Mouse (Mus musculus) midbrain, embryonic 11.5 days (tissue): ENCODE results near the gene Gm21974. TPM values are rescaled to one million over a fixed set of nuclear protein-coding genes. Genes with fewer than 3 reads are reported as not detected.

Experiments
- ATAC-seq: fragments of 200-750 bp; cut with Nextera tagmentation; 2 replicates; pipeline ENCODE4 v1.8.0; 2017; ENCODE audit warnings: moderate TSS enrichment, moderate library complexity; ENCODE audit not compliant: low FRiP score
- DNase-seq: peaks from one replicate; pipeline ENCODE4 v3.0.0; 2015; ENCODE audit warnings: low spot score; ENCODE audit errors: missing footprints
- H3K27ac ChIP-seq: fragments of 300-500 bp; sonication (generic); 2 replicates; pipeline ENCODE4 v1.5.1; 2014; ENCODE audit warnings: low read depth, low read length
- H3K27me3 ChIP-seq: fragments of 300-500 bp; sonication (generic); 2 replicates; pipeline ENCODE4 v1.6.1; 2014; ENCODE audit warnings: mild to moderate bottlenecking, low read length, moderate library complexity, mixed read lengths; ENCODE audit not compliant: control insufficient read depth, insufficient read depth
- H3K36me3 ChIP-seq: fragments of 300-500 bp; sonication (generic); 2 replicates; pipeline ENCODE4 v1.6.1; 2014; ENCODE audit warnings: mild to moderate bottlenecking, low read length, moderate library complexity, mixed read lengths; ENCODE audit not compliant: control insufficient read depth, insufficient read depth
- H3K4me1 ChIP-seq: fragments of 300-500 bp; sonication (generic); 2 replicates; pipeline ENCODE4 v1.6.1; 2014; ENCODE audit warnings: low read length; ENCODE audit not compliant: control insufficient read depth, insufficient read depth
- H3K4me2 ChIP-seq: fragments of 300-500 bp; sonication (generic); 2 replicates; pipeline ENCODE4 v1.6.1; 2014; ENCODE audit warnings: mild to moderate bottlenecking, moderate library complexity
- H3K4me3 ChIP-seq: fragments of 300-500 bp; sonication (generic); 2 replicates; pipeline ENCODE4 v1.5.1; 2014; ENCODE audit warnings: low read depth, low read length
- H3K9ac ChIP-seq: fragments of 300-500 bp; sonication (generic); 2 replicates; pipeline ENCODE4 v1.6.1; 2014; ENCODE audit warnings: low read length
- H3K9me3 ChIP-seq: fragments of 300-500 bp; sonication (generic); 2 replicates; pipeline ENCODE4 v1.6.1; 2016; ENCODE audit warnings: low read length; ENCODE audit not compliant: control insufficient read depth
- WGBS: fragments of 180-500 bp; shearing (Covaris S2); extraction: QIAGEN DNeasy Blood & Tissue Kit; methylation state at CpG from one replicate; pipeline ENCODE4 v1.1.7; 2014; 5-methylcytosine and 5-hydroxymethylcytosine counted together
- polyA plus RNA-seq: library from polyadenylated mRNA; unstranded; fragments of >200 nt; fragmentation: Nextera tagmentation; extraction: Ambion mirVana; gene quantifications from 2 replicates; pipeline ENCODE4 v1.2.1, GENCODE M21; 2014

Gm21974 gene
- polyA plus RNA-seq, 1 experiment from 2014 or later: not detected

GRCm38 (mm10) chr7:127890798-127891197, 4.5 kb downstream of the Gm21974 start, which contains the start of gene Prss53:
Prss53 (minus strand) TSS chr7:127890970.
- DNase-seq: no peak
- Histone ChIP-seq H3K36me3 (peaks cover 16% of the 10 kb centered on the region; the same call in 1 of the 2 replicates), H3K4me1 (peaks cover 7% of the 10 kb centered on the region), H3K9me3 (no peaks in the 10 kb centered on the region), H3K27me3 (no peaks in the 10 kb centered on the region), H3K9ac (no peak within 1 kb of the TSS), H3K27ac (no peak within 1 kb of the TSS), H3K4me2 (no peak within 1 kb of the TSS), H3K4me3 (no peak within 1 kb of the TSS)
- ATAC-seq: no peak
- WGBS: 40% methylated on average over 4 of the region's 4 CpGs

DNA sequence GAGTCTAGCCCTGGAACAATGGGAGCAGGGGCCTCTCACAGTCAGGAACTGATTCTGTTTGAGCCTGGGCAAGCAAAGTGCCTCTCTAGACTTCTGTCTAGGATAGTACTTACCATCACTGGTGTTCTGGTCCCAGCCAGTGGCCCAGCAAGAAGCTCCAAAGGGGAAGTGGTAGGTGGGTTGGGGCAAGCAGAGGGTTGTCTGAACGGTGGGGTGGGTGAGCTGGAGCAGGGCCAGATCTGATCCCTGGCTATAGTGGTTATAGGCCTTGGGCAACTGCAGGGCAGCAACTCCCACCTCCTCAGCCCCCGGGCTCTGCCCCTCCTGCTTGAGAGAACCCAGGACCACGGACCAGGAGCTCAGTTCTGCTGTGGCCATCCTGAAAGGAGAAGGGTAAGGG, 6.4 kb downstream of the Gm21974 start:
- H3K9ac ChIP-seq: no peak overlapping the region
- H3K4me1 ChIP-seq: peaks cover 1% of the 10 kb centered on the region
- DNase-seq (no peak), ATAC-seq (no peak)
- no peaks in the 10 kb centered on the region for H3K27me3 ChIP-seq
- H3K36me3 ChIP-seq: peaks cover 26% of the 10 kb centered on the region
- WGBS: 73% methylated on average over 3 of the region's 3 CpGs
- H3K9me3 ChIP-seq: no peaks in the 10 kb centered on the region
- H3K4me3 ChIP-seq: no peak overlapping the region
- no peak overlapping the region for H3K4me2 ChIP-seq
- no peak overlapping the region for H3K27ac ChIP-seq

DNA sequence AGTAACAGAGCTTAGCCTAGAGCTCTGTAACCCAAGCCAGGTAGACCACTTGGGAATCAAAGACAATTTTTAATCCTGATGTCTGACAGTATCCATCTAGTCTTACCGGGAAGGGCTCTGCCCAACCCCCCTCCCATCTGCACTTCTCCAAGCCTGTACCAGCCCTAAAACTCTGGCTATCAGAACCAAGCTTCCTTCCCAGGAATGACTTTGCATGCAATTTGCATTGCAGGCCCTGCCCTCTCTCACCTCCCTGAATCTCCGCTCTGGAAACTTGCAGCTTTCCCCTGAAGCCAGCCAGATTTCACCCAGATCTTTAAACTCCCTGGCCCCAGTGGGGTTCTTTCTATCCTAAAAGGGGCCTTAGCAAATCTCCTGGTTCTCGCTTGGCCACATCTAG, 7.5 kb downstream of the Gm21974 start:
- no peak for DNase-seq
- Histone ChIP-seq H3K9me3 (no peaks in the 10 kb centered on the region), H3K4me1 (peaks cover 4% of the 10 kb centered on the region), H3K36me3 (peaks cover 33% of the 10 kb centered on the region), H3K27ac (no peak overlapping the region), H3K4me2 (no peak overlapping the region), H3K4me3 (no peak overlapping the region), H3K27me3 (no peaks in the 10 kb centered on the region), H3K9ac (no peak overlapping the region)
- WGBS: 83% methylated on average over 3 of the region's 3 CpGs
- ATAC-seq: no peak

GRCm38 (mm10) chr7:127887191-127887590, 8.1 kb downstream of the Gm21974 start:
- DNase-seq (no peak), ATAC-seq (no peak)
- Histone ChIP-seq H3K4me2 (no peak overlapping the region), H3K4me3 (no peak overlapping the region), H3K9ac (no peak overlapping the region), H3K27me3 (no peaks in the 10 kb centered on the region), H3K9me3 (no peaks in the 10 kb centered on the region), H3K4me1 (peaks cover 4% of the 10 kb centered on the region), H3K27ac (no peak overlapping the region), H3K36me3 (peaks cover 38% of the 10 kb centered on the region)
- 85% methylated on average over 8 of the region's 8 CpGs for WGBS

- Histone ChIP-seq H3K27me3 (no peaks in the 10 kb centered on the region), H3K4me3 (no peak overlapping the region), H3K36me3 (peaks cover 44% of the 10 kb centered on the region), H3K9ac (no peak overlapping the region), H3K27ac (no peak overlapping the region), H3K9me3 (no peaks in the 10 kb centered on the region), H3K4me1 (peaks cover 4% of the 10 kb centered on the region), H3K4me2 (no peak overlapping the region)
- ATAC-seq (no peak), DNase-seq (no peak)
- WGBS: 92% methylated on average over 6 of the region's 6 CpGs
Measured at GRCm38 (mm10) chr7:127886551-127886950, 8.7 kb downstream of the Gm21974 start.

- Histone ChIP-seq H3K27me3 (no peaks in the 10 kb centered on the region), H3K9me3 (no peaks in the 10 kb centered on the region), H3K9ac (no peak overlapping the region), H3K36me3 (peaks cover 50% of the 10 kb centered on the region), H3K4me3 (no peak overlapping the region), H3K4me1 (peaks cover 4% of the 10 kb centered on the region), H3K27ac (no peak overlapping the region), H3K4me2 (no peak overlapping the region)
- DNase-seq (no peak), ATAC-seq (no peak)
- WGBS: 79% methylated on average over 6 of the region's 6 CpGs
Measured at GRCm38 (mm10) chr7:127885951-127886350, 9.3 kb downstream of the Gm21974 start.

- Histone ChIP-seq H3K36me3 (peaks cover 52% of the 10 kb centered on the region), H3K4me2 (no peak overlapping the region), H3K9me3 (no peaks in the 10 kb centered on the region), H3K9ac (no peak overlapping the region), H3K27ac (no peak overlapping the region), H3K27me3 (no peaks in the 10 kb centered on the region), H3K4me1 (peaks cover 11% of the 10 kb centered on the region), H3K4me3 (no peak overlapping the region)
- 91% methylated on average over 12 of the region's 12 CpGs for WGBS
- ATAC-seq (no peak), DNase-seq (no peak)
Measured at GRCm38 (mm10) chr7:127880431-127880830, 14.8 kb downstream of the Gm21974 start.

DNA sequence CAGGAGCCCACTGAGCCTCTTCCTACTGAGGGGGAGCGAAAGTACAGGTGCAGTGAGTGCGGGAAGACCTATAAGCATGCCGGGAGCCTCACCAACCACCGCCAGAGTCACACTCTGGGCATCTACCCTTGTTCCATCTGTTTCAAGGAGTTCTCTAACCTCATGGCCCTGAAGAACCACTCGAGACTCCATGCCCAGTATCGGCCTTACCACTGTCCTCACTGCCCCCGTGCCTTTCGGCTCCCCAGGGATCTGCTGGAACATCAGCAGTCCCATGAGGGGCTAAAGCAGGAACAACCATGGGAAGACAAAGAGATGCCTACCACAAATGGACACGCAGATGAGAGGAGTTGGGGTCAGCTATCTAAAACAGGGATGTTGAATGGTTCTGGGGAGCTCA, 16.0 kb downstream of the Gm21974 start:
- Histone ChIP-seq H3K27ac (no peak overlapping the region), H3K4me2 (no peak overlapping the region), H3K4me3 (no peak overlapping the region), H3K9ac (no peak overlapping the region), H3K27me3 (no peaks in the 10 kb centered on the region), H3K4me1 (peaks cover 15% of the 10 kb centered on the region), H3K36me3 (peaks cover 46% of the 10 kb centered on the region), H3K9me3 (no peaks in the 10 kb centered on the region)
- DNase-seq (no peak), ATAC-seq (no peak)
- 97% methylated on average over 9 of the region's 9 CpGs for WGBS

GRCm38 (mm10) chr7:127876467-127877348, 18.5 kb downstream of the Gm21974 start, which contains the start of gene Zfp668:
Zfp668 (minus strand) TSS chr7:127876828.
- Histone ChIP-seq H3K27me3 (no peaks in the 10 kb centered on the region), H3K9ac (peak within 1 kb of the TSS; percentile 99), H3K4me3 (peak within 1 kb of the TSS; percentile 95), H3K36me3 (peaks cover 29% of the 10 kb centered on the region), H3K4me1 (peaks cover 17% of the 10 kb centered on the region), H3K4me2 (peak within 1 kb of the TSS; percentile 69), H3K27ac (peak within 1 kb of the TSS; percentile 99), H3K9me3 (no peaks in the 10 kb centered on the region)
- DNase-seq: peak; percentile 100
- WGBS: under 1% methylated on average over 60 of the region's 60 CpGs
- ATAC-seq: peak; percentile 50
